Comparison of ENCODE assay signal across 23 mouse cellular contexts in genomic region chr16:28239382-28239781, GRCm38 (mm10).
"Had no signal": no experiment of that assay in that cellular context is flagged by ENCODE, and none has a peak within 500 bp of the region (broad histone marks: within the 10 kb centered on the region; RNA-seq: fewer than 3 reads in every experiment).

No protein-coding gene starts in this region.

- H3K9me3 ChIP-seq: kidney, embryonic 15.5 days; limb, embryonic 12.5 days; limb, embryonic 15.5 days; midbrain, embryonic 12.5 days; midbrain, embryonic 15.5 days; neural tube, embryonic 12.5 days; neural tube, embryonic 15.5 days had no signal

- H3K4me3 ChIP-seq: kidney, embryonic 15.5 days; limb, embryonic 12.5 days; limb, embryonic 15.5 days; midbrain, embryonic 12.5 days; midbrain, embryonic 15.5 days; neural tube, embryonic 12.5 days; neural tube, embryonic 15.5 days had no signal

- H3K4me1 ChIP-seq: midbrain, embryonic 15.5 days; neural tube, embryonic 12.5 days had no signal

- H3K27ac ChIP-seq: limb, embryonic 12.5 days; limb, embryonic 15.5 days; macrophage; midbrain, embryonic 12.5 days; midbrain, embryonic 15.5 days; neural tube, embryonic 12.5 days; stomach, postnatal 0 days had no signal

- H3K27me3 ChIP-seq: kidney, embryonic 15.5 days; limb, embryonic 12.5 days; limb, embryonic 15.5 days; midbrain, embryonic 12.5 days; midbrain, embryonic 15.5 days; neural tube, embryonic 12.5 days; neural tube, embryonic 15.5 days had no signal

- H3K36me3 ChIP-seq: kidney, embryonic 15.5 days; limb, embryonic 12.5 days; limb, embryonic 15.5 days; midbrain, embryonic 12.5 days; midbrain, embryonic 15.5 days; neural tube, embryonic 12.5 days; neural tube, embryonic 15.5 days had no signal

- DNase-seq: kidney, adult 11 months; kidney, adult 8-10 months; kidney, postnatal 10 days; kidney, postnatal 36 days; layer of hippocampus, adult 9-11 months; left cerebral cortex, postnatal 4 days; lung, embryonic 14.5 days; right cerebral cortex, adult 18-20 months; right cerebral cortex, postnatal 14 days; right cerebral cortex, postnatal 4 days; thymus, adult 2 months; thymus, postnatal 14 days; thymus, postnatal 4 days had no signal

- ATAC-seq: lung, postnatal 0 days; midbrain, embryonic 15.5 days had no signal
